14 mouse cellular contexts compared by ENCODE assay signal in the genomic region with DNA sequence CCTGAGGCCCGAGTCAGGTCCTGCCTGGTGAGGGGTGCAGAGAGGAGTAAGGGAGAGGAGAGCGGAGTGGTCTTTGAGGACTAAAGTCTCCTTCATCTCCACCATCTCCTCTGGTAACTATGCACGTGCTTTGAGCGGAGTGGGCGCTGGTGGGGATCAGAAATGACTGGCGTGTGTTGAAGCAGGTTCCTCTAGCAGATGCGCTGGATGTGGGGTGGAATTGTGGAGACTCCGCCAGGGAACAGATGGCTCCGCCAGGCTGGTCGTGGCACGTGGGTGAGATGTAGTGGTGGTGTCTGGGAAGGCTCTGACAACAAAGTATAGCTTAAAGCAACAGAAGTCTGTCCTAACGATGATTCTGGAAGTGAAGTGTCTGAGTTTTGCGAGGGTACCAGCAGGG.
DNase-seq lines count a peak whose midpoint lies in the region.
"Had no signal": no experiment of that assay in that cellular context is flagged by ENCODE, and none has a peak within 500 bp of the region (broad histone marks: within the 10 kb centered on the region; RNA-seq: fewer than 3 reads in every experiment).

No protein-coding gene starts in this region.

- intact Hi-C loops in left cerebral cortex, postnatal 36 days (cut with DNase I): no loop called here

- H3K9me3 ChIP-seq in limb, embryonic 10.5 days (replicated peaks): no peaks in the 10 kb centered on the region

- peaks cover 3% of the 10 kb centered on the region; the same call in 1 of the 2 replicates for H3K36me3 ChIP-seq in limb, embryonic 10.5 days

- H3K4me1 ChIP-seq in limb, embryonic 10.5 days: peaks cover 45% of the 10 kb centered on the region

- no peak overlapping the region for H3K4me3 ChIP-seq in limb, embryonic 10.5 days
- H3K4me3 ChIP-seq: myocyte had no signal

- no peaks in the 10 kb centered on the region for H3K27me3 ChIP-seq in limb, embryonic 10.5 days (ENCODE audit: low read depth, poor library complexity, severe bottlenecking)
- H3K27me3 ChIP-seq: Patski had no signal

- H3K27ac ChIP-seq in limb, embryonic 10.5 days: no peak overlapping the region

- WGBS in limb, embryonic 10.5 days: 88% methylated on average over 13 of the region's 13 CpGs

- peak; percentile 62 to 69 for DNase-seq in cerebellum, postnatal 10 days
- DNase-seq in cerebellum, adult 11 months: no peak
- DNase-seq in frontal cortex, postnatal 10 days (ENCODE audit: low spot score in 2 of 2): peak; percentile 60 to 64
- DNase-seq in layer of hippocampus, postnatal 14 days (ENCODE audit: low spot score in 2 of 2): peak; percentile 71 to 84
- DNase-seq in left cerebral cortex, postnatal 36 days (ENCODE audit: low spot score in 2 of 2): peak; percentile 88
- DNase-seq in urinary bladder, postnatal 10 days (ENCODE audit: low spot score): no peak
- no peak for DNase-seq in limb, embryonic 10.5 days (ENCODE audit: low spot score)
- no peak for DNase-seq in kidney, postnatal 10 days
- DNase-seq: heart, adult 11 months; heart, postnatal 10 days; lung, embryonic 14.5 days; thymus, adult 2 months had no signal

Comparison
In these comparisons a context has a peak if more than half of its experiments do, and no peak if none do; other contexts are left out.
1. DNase-seq: peak in cerebellum, postnatal 10 days (2 of 2), frontal cortex, postnatal 10 days (2 of 2), layer of hippocampus, postnatal 14 days (2 of 2) and left cerebral cortex, postnatal 36 days (2 of 2); none in cerebellum, adult 11 months (single experiment), urinary bladder, postnatal 10 days (single experiment), limb, embryonic 10.5 days (single experiment) and kidney, postnatal 10 days (single experiment).